Mouse (Mus musculus) retina, embryonic 14.5 days (tissue): Measurements from ENCODE around the gene Dock1.

Experiments used
- DNase-seq: peaks from one replicate; pipeline ENCODE4 v3.0.0-alpha.2; 2015; ENCODE audit warnings: low spot score

Gene Dock1

DNA sequence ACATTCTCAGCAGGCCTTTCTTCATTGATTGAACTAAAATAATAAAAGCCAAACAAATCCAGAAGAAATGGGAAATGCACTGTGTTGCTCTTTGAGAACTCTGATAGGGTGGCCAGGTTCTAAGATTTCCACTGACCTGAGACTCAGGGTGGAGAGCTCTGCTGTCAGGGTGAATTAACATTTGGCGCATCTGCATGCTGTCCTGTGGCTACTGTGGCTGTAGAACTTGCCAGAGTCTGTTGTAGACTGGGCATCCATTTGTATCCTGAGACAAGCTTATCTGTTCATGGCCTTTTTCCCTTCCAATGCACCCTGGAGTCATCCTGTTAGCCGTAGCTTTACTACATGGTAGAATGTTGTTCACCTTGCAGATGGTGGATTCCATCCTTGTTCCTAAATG, 169.6 kb downstream of the Dock1 start:
- DNase-seq: no peak

DNA sequence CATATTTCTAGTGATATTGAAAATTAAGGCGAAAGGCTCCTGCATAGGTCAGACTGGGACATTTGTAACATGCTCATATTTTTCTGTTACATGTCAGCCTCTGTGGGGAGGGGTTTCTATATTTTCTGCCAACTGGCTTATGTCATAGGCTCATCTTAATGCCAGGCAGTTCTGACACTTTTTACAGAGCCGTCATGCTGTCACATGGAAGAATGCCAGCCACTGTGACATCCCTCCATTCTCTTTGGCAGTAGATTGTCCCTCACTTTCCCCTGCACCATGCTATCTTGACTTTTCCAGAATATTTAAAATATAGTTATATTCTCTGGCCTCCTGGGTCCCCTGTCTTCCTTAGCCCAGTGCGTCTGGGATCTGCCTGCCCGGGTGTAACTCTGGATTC, 172.3 kb downstream of the Dock1 start:
- no peak for DNase-seq

DNA sequence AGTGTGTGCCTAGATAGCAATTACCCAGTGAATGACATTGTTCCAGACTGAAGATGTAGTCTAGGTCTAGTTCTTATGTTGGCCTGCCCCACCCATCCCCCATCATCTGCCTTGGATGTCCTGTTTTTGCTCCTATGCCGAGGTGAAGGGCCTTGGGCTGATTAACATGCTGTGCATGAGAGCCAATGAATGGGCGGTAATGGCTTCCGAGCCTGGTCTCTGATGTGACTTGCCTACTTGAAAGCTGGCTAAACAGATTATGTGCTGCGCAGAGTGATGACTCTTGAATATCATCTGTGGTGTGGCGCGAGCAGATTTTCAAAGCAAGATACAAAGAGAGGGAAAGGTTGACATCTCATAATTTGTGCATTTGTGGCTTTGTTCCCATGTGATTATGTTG, 191.5 kb downstream of the Dock1 start:
- no peak for DNase-seq

DNA sequence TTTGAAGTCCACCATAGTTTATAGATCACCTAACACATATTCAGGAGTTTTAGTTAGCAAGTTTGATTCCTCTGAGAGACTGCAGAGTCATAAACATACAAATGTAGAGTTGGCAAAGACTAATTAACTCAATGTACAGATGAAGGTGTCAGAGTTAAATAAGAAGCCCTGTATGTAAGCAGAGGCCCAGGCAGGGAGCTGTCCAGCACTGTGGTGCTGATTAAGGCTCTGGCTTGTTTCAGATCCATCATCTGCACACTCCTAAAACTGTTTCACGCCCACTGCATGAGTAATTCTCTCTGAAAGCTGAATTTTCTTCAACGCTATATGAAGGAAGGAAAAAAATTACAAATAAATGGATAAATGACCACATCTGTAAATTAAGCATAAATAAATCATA, 193.7 kb downstream of the Dock1 start:
- DNase-seq: peak; percentile 73

DNA sequence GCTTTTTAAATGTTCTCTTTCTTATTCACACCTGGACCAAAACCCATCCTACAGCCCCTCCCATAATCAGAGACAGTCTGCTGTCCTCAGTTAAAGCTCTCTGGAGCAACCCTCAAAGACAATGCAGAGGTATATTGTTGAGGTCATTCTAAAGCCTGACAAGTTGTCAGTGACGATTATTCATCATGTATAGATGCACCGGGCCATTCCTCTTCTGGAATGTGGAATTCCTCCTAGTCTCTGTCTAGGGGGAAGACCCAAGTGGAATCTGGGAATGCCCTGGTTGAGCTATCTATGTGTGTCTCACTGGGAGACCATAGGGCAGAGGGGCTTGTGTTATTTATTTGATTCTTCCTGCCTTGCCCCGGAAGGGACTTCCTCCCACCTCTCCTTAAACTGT, 202.1 kb downstream of the Dock1 start:
- no peak for DNase-seq

DNA sequence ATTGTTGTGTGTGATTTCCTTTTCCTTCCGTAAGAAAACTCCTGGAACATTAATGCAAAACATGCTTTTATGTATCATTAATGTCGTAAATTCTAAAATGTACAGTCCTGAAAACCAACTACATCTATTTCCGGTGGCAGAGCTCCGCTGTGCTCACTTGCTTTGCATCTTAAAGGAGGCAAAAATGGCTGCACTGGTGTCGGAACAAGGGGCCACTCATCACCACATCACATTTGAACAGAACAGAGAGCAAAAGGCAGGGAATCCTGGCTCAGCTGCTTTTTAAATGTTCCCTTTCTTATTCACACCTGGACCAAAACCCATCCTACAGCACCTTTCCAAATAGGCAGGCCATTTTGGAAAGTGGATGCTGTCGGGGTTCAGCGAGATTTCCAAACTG, 202.5 kb downstream of the Dock1 start:
- no peak for DNase-seq

DNA sequence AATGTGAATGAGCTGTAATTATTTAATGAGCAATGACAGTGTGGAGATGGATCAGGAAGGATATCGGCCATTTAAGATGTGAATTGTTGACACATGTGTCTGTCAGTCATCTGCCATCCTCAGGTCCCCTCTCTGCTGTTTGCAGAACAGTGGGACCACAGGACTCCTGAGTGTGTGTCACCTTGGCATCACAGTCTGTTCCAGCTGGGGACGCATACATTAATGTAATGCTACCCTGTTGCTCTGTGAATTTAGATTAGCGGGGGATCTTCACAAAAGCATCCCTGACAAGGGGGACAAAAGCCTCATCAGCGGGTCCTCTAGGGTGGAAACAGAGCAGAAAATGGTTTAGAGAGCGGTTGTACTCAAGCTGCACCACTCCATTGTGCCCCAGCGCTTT, 208.5 kb downstream of the Dock1 start:
- DNase-seq: peak; percentile 12

DNA sequence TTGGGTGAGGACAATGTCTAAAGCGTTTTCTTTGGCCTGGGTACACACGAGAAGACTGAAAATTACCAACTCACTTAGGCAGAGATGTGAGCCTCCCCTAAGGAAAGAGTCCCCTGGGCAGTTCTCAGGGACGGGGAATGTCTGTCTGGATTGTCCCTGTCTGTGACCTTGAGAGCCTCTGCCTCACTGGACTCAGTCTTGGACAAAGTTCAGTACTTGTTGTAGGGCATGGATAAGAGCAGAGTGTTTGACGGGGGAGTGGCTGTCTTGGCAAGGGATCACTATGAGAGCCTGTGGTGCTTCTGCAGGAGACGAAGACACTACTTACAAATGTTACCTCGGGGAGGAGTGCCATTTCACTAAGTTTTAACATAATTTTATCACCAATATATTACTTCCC, 210.0 kb downstream of the Dock1 start:
- no peak for DNase-seq

DNA sequence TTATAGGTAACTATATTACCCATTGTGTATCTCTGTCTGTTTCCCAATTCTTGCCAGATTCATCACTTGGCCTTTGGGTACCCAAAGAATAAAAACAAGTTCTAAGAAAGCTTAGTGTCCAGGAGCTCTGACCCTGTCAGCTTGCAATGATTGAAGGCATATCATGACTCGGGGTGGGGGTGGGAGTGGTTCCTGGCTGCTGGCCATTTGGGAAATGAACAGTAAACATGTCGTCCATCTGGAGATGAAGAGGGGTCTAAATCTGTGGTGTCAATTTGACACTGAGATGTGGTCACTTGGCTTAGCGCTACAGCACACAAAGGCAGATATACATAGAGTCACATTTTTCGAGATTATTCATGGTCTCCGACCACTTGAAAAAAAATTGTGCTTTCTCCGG, 213.1 kb downstream of the Dock1 start:
- DNase-seq: no peak

DNA sequence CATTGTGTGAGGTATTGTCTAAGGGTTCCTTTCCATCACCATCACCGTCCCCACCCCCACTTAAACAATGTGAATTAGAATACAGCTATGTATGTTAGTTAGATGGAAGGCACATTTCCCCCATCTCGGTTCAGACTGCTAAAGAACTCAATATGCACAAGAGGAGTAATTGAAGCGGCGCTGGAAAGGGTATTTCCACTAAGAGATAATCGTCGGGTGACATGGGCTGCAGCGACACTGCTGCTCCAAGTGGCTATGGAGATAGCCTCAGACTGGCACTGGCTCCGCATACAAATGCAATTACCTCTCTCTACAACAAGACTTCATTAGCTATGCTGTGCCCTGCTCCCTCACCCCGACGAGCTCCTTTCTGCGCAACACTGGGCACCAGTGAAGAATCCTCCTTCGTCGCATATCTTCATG, 222.0 kb downstream of the Dock1 start:
- no peak for DNase-seq

DNA sequence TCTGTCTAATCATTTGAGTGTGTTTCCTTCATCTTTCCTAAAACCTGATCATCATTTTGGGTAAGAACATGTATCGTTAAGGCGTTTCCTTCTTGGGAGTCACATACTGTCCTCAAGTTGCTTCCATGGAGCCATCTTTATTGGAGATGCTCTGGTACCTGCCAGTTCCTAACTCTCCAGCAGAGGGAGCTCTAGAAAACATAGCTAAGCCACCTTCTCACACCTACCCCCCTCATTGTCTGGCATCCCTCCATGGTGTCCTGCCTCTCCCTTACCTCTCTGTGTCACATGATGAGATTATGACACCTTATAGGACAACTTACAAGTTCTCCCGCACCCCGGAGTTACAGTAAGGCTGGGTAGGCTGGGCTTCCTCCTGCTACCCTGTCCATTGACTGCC, 222.5 kb downstream of the Dock1 start:
- DNase-seq: peak; percentile 45

DNA sequence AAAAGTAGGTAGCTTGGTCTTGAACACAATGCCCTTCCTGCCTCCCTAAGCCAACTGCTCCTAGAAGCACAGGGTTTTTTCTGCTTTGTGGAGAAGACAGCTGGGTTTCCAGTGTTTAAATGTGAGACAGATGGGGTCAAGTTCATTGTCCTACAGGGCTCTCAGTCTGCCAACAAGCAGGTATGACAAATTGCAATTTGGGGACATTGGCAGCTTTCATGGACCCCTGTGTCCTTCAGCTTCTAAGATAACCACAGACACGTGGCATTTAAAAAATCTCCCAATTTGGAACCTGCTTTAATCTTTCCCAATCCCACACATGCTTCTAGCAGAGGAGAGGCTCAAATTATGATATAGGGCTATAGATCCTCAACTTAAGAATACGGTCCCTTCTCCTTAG, 224.2 kb downstream of the Dock1 start:
- DNase-seq: no peak

DNA sequence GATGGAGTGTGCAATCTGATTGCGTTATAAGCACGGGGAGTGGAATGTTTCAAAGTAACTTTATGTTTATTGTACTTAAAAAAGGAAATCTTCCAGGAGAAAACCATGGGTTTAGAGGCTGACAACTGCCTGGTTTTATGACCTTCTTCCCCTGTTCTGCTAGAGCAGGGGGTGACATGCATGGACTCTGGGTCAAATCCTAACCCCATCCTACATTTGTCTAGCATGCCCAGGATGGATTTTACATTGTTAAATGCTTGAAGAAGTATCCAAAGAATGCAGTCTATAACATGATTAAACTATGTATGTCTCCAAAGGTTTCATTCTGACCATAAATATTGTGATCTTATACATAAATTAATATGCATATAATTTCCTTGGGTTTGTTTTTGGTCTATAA, 229.0 kb downstream of the Dock1 start:
- no peak for DNase-seq

DNA sequence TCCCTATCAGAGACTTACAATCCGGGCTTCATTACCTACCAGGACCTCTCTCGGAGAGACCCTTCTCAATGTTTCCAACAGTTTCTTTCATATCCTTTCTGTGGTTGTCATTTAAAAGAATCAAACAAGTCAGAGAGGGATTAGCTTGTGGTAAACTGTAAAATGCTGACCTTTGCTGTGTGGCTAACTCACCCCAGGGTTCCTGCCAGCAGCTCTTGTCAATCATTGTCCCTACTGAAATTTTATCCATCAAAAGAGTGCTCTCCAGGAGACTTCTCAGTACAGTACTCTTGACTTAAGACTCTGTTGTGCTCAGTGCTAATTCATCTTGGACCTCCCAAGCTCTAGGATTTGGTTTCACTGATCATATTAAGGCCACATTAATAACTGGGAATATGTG, 231.5 kb downstream of the Dock1 start:
- DNase-seq: no peak

DNA sequence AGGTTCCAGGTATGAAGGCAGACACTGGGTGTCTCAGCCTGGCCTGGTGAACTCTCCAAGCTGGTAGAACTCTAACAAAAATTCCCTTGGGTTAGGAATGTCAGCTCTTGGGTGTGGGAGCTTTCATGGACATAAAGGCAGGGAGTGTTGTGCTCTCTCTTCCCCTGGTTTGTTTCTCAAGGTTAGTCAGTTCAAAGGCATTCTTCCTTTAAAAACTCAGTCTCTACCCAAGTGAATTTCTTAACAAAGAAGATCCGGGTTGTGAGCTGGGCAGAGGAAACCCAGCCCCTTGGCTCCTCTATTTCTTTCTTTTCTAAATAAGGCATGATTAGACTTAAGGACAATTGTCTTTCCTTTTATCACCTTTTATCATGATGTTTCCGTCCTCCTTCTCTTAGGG, 261.4 kb downstream of the Dock1 start:
- no peak for DNase-seq

DNA sequence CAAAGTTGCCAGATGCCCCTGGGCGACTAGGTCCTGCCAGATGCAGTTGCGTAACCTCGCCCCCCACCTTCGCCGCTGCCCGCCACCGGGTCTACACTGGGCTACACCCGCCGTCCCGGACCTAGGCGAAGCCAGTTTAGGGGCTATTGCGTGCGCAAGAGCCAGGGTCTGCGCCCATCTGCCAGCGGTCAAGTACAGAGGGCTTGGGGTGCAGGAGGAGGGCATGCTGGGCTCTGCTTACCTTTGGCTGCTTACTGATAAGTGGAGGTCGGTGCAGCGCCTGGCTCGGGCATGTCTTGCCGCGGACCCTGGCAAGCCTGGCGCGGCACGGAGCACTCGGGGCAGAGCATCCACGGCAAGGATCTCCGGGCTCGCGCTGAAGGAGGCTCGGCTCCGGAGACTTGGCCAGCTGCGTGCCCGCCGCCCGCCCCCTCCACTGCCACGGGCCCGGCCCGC, 267.0 kb downstream of the Dock1 start:
- DNase-seq: peak; percentile 24

DNA sequence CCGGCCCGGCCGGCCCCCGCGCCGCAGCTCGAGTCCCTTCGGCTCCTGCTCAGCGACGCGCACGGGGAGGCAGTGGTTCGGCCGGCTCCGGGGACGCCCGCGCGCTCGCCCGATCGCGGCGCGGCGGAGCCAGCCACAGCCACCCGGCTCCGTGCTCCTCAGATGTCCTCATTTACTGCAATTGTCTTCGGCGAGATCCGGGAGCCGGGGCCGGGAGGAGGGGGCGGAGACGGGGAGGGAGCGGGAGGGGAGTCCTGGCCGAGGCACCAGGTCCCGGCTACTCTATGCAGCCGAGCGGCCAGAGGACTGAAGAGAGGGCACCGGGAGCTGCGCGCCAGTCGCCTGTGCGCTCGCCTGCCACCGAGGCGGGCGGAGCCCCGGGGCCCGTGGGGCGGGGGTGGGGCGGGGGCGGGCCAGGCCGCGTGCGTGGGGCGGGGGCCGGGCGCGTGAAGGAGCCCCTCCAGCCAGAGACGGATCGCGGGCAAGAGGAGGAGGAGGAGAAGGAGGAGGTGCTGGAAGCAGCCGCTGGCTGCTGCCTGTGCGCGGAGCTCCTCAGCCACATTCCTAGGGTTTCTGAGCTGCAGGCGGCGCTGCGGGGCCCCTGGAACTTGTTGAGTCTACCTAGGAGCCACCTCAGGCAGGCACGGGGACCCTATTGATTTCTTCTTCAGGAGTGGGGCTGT, 267.6 kb downstream of the Dock1 start, which contains the start of gene Fam196a:
Gene Fam196a (minus strand): TSS at position 504 of the 683 bp plus-strand sequence.
- DNase-seq: peak; percentile 71

DNA sequence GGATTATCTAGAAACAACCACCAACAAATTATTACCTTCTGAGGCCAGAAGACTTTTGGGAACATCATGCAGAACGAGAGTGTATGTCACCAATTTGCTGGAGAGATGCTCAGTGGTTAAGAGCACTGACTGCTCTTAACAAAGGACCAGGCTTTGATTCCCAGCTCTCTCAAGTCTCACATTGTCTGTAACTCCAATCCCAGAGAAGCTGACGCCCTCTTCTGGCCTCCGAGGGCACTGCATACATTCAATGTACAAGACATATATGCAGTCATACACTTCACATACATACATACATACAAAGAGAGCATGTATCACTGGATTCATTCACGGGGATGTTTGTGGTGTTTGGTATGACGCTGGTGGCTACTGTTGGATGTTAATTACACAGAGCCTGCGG, 271.4 kb downstream of the Dock1 start:
- no peak for DNase-seq

DNA sequence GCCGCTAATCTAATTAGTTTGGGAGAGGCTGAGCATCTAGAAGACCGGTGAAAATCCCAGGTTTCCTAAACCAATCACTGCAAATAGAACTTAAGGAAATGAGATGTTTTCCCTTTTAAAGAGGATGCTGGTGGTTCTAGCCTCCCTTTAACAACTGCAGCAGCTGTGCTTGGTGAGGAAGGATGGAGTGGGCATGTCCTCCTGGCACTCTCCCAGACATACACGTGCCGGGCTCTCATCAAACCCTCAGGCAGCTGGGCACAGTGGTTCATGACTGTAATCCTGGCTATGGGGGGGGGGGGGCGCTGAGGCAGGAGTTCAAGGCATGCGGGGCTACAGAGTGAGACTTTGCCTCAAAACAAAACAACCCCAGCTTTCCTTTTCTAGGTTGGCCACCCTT, 272.6 kb downstream of the Dock1 start:
- DNase-seq: no peak

DNA sequence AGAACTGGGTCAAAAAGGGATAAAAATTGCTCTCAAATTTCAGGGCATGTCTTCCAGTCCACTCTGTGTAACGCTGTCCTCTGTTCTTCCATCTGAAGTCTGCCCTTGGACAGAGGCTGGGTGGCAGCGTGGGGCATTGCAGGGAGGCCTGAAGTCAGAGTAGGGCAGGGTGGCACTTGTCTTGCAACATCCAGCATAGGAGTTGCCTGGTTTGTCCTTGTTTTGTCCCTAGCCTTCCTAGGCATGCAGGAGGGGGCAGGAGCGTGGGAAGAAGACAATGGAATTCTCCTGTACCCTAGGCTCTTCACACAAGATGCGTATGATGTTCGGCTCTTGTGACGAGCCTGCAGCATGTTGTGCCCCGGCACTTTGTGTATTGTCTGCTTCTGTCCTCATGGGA, 273.2 kb downstream of the Dock1 start:
- DNase-seq: no peak

DNA sequence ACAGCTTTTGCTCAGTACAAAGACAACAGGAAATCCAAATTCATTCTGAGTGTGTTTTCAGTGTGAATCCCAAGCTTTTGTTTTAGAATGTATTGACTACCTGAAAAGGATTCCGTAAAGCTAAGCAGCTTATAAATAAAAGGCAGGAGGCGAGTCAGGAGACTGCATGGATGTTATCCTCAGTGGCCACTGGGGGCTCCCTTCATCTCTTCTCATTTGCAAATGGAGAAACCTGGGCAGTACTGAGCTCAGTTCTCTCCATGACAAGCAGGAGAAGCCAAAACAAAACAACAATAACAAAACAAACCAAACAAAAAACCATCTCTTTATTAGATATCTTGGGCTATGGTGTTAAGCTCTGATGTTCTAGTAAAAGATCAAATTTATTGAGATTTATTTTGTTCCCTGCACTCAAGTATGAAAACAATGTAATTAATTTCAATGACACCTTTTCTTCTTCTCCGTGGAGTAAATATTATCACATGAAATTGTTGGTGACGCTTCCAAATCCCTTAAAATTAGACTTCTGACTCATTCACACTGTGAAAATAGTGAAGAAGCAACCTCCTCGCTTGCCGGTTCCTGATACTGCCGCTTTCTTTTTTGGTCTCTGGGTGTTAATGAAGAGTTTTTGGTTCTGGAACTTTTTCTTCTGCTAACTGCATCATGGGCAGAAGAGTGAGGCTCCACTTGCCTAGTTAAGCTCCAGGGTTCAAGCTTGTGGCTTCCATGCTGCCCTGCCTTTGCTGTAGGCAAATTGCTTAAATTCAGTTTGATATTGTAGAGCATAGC, 275.7 kb downstream of the Dock1 start:
- peak; percentile 32 for DNase-seq

DNA sequence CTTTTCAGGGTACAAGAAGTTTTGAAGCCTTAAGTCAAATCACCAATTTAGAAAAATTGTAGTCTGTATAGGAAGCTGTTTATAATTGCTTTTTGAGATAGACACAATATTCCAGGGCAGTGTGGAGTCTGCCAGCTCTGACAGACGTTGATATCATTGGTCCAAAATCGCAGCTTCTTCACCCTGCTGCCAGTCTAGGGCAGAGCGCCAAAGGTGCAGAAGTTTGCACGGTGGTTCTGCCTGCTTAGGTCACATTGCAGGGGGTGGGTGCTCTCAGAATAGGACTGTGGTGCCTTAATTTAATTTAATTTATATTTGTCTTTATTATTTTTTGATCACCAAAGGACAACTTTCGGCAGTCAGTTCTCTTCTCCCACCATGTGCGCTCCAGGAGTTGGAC, 288.6 kb downstream of the Dock1 start:
- no peak for DNase-seq

DNA sequence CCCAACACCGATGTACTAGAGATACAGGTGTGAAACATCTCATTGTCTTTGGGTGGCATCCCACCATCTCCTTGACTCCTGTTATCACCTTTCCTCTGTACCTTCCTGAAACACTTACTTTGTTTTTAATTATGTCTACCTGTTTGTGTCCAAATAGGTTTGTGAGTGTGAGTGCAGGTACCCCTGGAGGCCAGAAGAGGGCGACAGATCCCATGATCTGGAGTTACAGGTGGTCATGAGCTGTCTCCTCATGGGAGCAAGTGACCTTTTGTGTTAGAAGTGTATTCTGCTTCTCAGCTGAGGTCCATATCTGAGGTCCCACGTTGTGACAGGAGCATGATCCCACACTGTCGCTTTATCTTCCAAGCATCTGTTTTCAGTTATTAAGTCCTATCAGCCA, 290.4 kb downstream of the Dock1 start:
- peak; percentile 12 for DNase-seq

DNA sequence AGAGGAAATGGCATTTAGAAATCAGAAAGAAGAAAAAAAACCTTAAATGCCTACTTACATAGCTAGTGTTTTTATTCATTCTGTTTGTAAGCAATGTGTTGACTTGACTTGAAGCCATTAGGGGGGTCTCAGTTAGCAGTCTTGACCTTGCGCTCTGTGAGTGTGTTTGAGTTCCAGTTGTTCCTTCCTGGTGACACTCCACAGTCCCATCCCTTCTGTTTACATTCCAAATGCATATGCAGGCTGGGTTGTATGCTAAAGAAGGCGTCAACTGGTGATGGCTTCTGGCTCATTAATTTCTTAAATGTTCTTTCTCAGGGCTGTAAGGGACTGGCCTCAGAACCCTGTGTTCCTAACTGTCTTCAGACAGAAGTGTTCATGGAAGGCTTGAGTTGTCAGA, 291.2 kb downstream of the Dock1 start:
- no peak for DNase-seq
